In the genomic region with DNA sequence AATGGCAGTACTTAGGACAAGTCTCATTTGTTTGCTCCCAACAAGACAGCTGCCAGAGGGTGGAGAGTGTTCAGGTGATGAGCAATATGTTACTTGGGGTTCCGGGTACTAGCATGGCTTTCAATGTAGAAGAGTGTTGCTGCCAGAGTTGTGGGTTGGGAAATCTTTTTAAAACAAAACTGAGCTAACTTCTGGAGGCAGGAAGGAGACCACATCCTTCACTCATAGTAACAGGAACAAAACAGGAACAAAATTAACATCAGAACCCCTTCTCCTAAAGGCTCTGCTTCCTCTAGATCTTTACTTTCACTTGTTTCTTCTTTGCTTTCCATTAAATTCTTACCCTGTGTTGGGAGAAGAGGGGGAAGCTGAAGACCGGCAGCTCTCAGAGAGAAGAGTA, we compare ENCODE assay signal across 16 mouse cellular contexts.
"Had no signal": no experiment of that assay in that cellular context is flagged by ENCODE, and none has a peak within 500 bp of the region (broad histone marks: within the 10 kb centered on the region; RNA-seq: fewer than 3 reads in every experiment).

No protein-coding gene starts in this region.

- DNase-seq: liver, postnatal 0 days; lung, adult 2 months; lung, postnatal 14 days; lung, postnatal 36 days; right cerebral cortex, postnatal 14 days; spleen, adult 18-20 months; thymus, adult 18-20 months; thymus, postnatal 14 days; thymus, postnatal 36 days had no signal

- H3K27me3 ChIP-seq: lung, embryonic 15.5 days; megakaryocyte, embryonic 14.5 days; midbrain, embryonic 13.5 days; midbrain, embryonic 15.5 days; neural tube, embryonic 12.5 days had no signal

- H3K27ac ChIP-seq: lung, embryonic 15.5 days; macrophage; midbrain, embryonic 13.5 days; midbrain, embryonic 15.5 days; neural tube, embryonic 12.5 days had no signal

- H3K4me1 ChIP-seq: lung, embryonic 15.5 days; midbrain, embryonic 13.5 days; midbrain, embryonic 15.5 days; neural tube, embryonic 12.5 days had no signal

- H3K4me3 ChIP-seq: lung, embryonic 15.5 days; megakaryocyte, embryonic 14.5 days; midbrain, embryonic 13.5 days; midbrain, embryonic 15.5 days; neural tube, embryonic 12.5 days had no signal

- ATAC-seq: liver, postnatal 0 days; lung, postnatal 0 days; midbrain, embryonic 13.5 days; midbrain, embryonic 15.5 days had no signal
